In genomic region chr4:103290763-103291162, GRCm38 (mm10) we compare ENCODE assay signal across 39 mouse cellular contexts. TPM values are rescaled to one million over a fixed set of nuclear protein-coding genes. Genes with fewer than 3 reads are reported as not detected.
"Had no signal": no experiment of that assay in that cellular context is flagged by ENCODE, and none has a peak within 500 bp of the region (broad histone marks: within the 10 kb centered on the region; RNA-seq: fewer than 3 reads in every experiment).

Gene 4921539E11Rik (minus strand): TSS chr4:103290863.

- H3K27me3 ChIP-seq: embryonic facial prominence, embryonic 12.5 days; embryonic facial prominence, embryonic 13.5 days; embryonic facial prominence, embryonic 15.5 days; forebrain, embryonic 12.5 days; forebrain, embryonic 13.5 days; forebrain, embryonic 15.5 days had no signal

- ATAC-seq: forebrain, embryonic 13.5 days; forebrain, embryonic 14.5 days; forebrain, embryonic 15.5 days; forebrain, embryonic 16.5 days; forebrain, postnatal 0 days had no signal

- DNase-seq: cerebellum, adult 2 months; cerebellum, adult 8-10 months; cerebellum, adult 9-10 months; cerebellum, adult 9-11 months; cerebellum, postnatal 10 days; cerebellum, postnatal 14 days; cerebellum, postnatal 25 days; cerebellum, postnatal 36 days; embryo, embryonic 11 days; forebrain, postnatal 0 days; gastrocnemius, adult 2 months; gastrocnemius, postnatal 10 days; gastrocnemius, postnatal 14 days; gastrocnemius, postnatal 25 days; gastrocnemius, postnatal 36 days; heart, adult 18-20 months; heart, adult 2 months had no signal

- H3K9me3 ChIP-seq: embryonic facial prominence, embryonic 10.5 days; embryonic facial prominence, embryonic 12.5 days; embryonic facial prominence, embryonic 13.5 days; embryonic facial prominence, embryonic 15.5 days; forebrain, embryonic 10.5 days; forebrain, embryonic 12.5 days; forebrain, embryonic 13.5 days; forebrain, embryonic 15.5 days had no signal

- H3K36me3 ChIP-seq: embryonic facial prominence, embryonic 10.5 days; embryonic facial prominence, embryonic 12.5 days; embryonic facial prominence, embryonic 13.5 days; embryonic facial prominence, embryonic 15.5 days; forebrain, embryonic 10.5 days; forebrain, embryonic 12.5 days; forebrain, embryonic 15.5 days had no signal

- H3K27ac ChIP-seq: embryonic facial prominence, embryonic 10.5 days; embryonic facial prominence, embryonic 12.5 days; embryonic facial prominence, embryonic 13.5 days; embryonic facial prominence, embryonic 15.5 days; forebrain, embryonic 10.5 days; forebrain, embryonic 12.5 days; forebrain, embryonic 13.5 days; forebrain, embryonic 15.5 days; gastrocnemius, adult 2 months; heart, adult 2 months had no signal

- H3K4me2 ChIP-seq: embryonic facial prominence, embryonic 12.5 days; embryonic facial prominence, embryonic 13.5 days; embryonic facial prominence, embryonic 15.5 days; forebrain, embryonic 12.5 days; forebrain, embryonic 13.5 days; forebrain, embryonic 15.5 days had no signal

- H3K4me3 ChIP-seq: embryonic facial prominence, embryonic 10.5 days; embryonic facial prominence, embryonic 12.5 days; embryonic facial prominence, embryonic 13.5 days; embryonic facial prominence, embryonic 15.5 days; erythroblast, embryonic 14.5 days; forebrain, embryonic 10.5 days; forebrain, embryonic 12.5 days; forebrain, embryonic 13.5 days; forebrain, embryonic 15.5 days; gastrocnemius, adult 2 months; heart, adult 2 months had no signal

- H3K9ac ChIP-seq: embryonic facial prominence, embryonic 12.5 days; embryonic facial prominence, embryonic 13.5 days; embryonic facial prominence, embryonic 15.5 days; forebrain, embryonic 12.5 days; forebrain, embryonic 13.5 days; forebrain, embryonic 15.5 days; forebrain, postnatal 0 days had no signal

- H3K4me1 ChIP-seq: embryonic facial prominence, embryonic 10.5 days; embryonic facial prominence, embryonic 12.5 days; embryonic facial prominence, embryonic 13.5 days; embryonic facial prominence, embryonic 15.5 days; forebrain, embryonic 10.5 days; forebrain, embryonic 12.5 days; forebrain, embryonic 13.5 days; forebrain, embryonic 15.5 days had no signal

RNA-seq across cellular contexts. Expression of gene 4921539E11Rik, which starts in this region (rescaled TPM):
- total RNA-seq: common myeloid progenitor, adult 5-6 weeks; forebrain, postnatal 0 days; gastrocnemius, adult 18-20 months; gastrocnemius, adult 2 months; gastrocnemius, adult 8-10 months; gastrocnemius, postnatal 10 days; gastrocnemius, postnatal 14 days; gastrocnemius, postnatal 25 days; gastrocnemius, postnatal 36 days; gastrocnemius, postnatal 4 days; granulocyte monocyte progenitor cell, adult 5-6 weeks; heart, adult 18-20 months; heart, adult 2 months had no signal
- polyA plus RNA-seq: cerebellum, adult 2 months; cortical plate, adult 2 months; embryonic facial prominence, embryonic 10.5 days; embryonic facial prominence, embryonic 11.5 days; embryonic facial prominence, embryonic 12.5 days; embryonic facial prominence, embryonic 13.5 days; embryonic facial prominence, embryonic 14.5 days; embryonic facial prominence, embryonic 15.5 days; erythroblast, embryonic 14.5 days; forebrain, embryonic 10.5 days; forebrain, embryonic 11.5 days; forebrain, embryonic 13.5 days; forebrain, embryonic 14.5 days; forebrain, embryonic 15.5 days; forebrain, embryonic 16.5 days; forebrain, postnatal 0 days; frontal cortex, adult 2 months; gonadal fat pad, adult 2 months; heart, adult 2 months had no signal
